Mouse (Mus musculus) olfactory bulb, adult 2 months (tissue): Measurements from ENCODE around the gene Wdr5.

ENCODE experiments used
- CTCF ChIP-seq: fragments of 200-500 bp; IDR thresholded peaks from 2 replicates; pipeline ENCODE4 v1.5.1; 2012; ENCODE audit warnings: low read depth, mild to moderate bottlenecking, low read length, moderate library complexity; ENCODE audit not compliant: insufficient read depth
- POLR2A ChIP-seq: fragments of 200-500 bp; IDR thresholded peaks from 2 replicates; pipeline ENCODE4 v1.6.1; 2012; ENCODE audit warnings: mild to moderate bottlenecking, low read depth, low read length, moderate library complexity; ENCODE audit not compliant: insufficient read depth

DNA sequence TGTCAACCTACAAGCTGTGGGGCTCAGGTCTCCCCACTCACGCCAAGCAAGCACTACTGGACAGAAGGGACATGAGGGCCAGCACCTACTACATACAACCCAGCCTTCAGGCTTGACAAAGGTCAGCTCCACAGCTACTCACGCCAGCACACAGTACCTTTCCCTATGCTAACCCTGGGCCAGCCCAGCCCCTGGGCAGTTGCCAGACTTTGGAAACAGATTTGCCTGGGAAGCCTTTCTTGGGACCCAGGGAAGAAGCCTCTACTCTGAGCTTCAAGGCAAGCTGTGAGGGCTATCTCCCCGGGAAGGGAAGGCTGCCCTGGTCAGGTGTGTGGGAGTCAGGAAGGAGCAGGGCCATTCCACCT lies 45.0 kb upstream of the Wdr5 start:
- TF ChIP-seq CTCF = no peak
- TF ChIP-seq POLR2A = no peak
